Mouse (Mus musculus) brain, embryonic 14.5 days (tissue): Measurements from ENCODE around the gene Uevld.

Source experiments
- CTCF ChIP-seq: fragments of 200-500 bp; IDR thresholded peaks from 2 replicates; pipeline ENCODE4 v1.5.1; 2012; ENCODE audit warnings: inconsistent platforms, mild to moderate bottlenecking, moderate library complexity, borderline replicate concordance; ENCODE audit not compliant: insufficient read depth, insufficient read length; ENCODE audit errors: extremely low read depth
- POLR2A ChIP-seq: fragments of 200-500 bp; IDR thresholded peaks from 2 replicates; pipeline ENCODE4 v1.6.1; 2012; ENCODE audit warnings: mild to moderate bottlenecking, inconsistent platforms, borderline replicate concordance; ENCODE audit not compliant: poor library complexity, insufficient read depth, insufficient read length, severe bottlenecking; ENCODE audit errors: extremely low read depth

DNA sequence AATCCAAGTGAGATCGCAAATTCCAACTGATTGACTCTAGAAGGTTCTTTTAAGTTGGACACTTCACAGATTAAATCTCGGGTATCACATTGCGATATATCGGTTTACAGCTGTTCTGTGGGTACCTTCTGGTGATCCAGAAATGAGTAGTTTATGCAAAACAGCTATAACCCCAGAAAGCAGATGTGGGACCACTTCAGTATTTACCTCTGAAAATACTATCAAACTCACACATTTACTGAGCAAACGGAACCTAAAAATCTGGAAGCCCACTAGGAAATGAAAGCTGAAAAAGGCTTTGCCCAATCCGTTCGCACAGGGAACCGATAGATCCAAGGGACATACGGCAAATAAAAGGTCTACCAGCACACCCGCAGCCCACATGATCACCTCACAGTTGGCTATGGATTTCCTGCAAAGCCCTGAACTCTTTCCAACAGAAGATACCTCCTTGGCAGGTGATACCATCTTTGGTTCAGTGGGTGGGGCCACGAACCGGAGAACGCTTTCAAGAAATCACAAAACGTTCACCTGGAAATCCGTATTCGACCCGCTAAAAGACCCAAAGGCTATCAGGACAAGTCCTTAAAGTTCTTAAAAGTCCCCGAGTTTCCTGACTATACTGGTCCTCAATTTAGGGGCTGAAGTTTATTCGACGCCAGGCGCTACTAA is 48.9 kb upstream of the Uevld start:
- TF ChIP-seq CTCF = no peak
- TF ChIP-seq POLR2A = no peak
